Mouse (Mus musculus): ENCODE data around the gene Agmo. TPM values are rescaled to one million over a fixed set of nuclear protein-coding genes. Genes with fewer than 3 reads are reported as not detected.

The Agmo gene
- polyA plus RNA-seq, 1 experiment = 0.40 TPM

DNA sequence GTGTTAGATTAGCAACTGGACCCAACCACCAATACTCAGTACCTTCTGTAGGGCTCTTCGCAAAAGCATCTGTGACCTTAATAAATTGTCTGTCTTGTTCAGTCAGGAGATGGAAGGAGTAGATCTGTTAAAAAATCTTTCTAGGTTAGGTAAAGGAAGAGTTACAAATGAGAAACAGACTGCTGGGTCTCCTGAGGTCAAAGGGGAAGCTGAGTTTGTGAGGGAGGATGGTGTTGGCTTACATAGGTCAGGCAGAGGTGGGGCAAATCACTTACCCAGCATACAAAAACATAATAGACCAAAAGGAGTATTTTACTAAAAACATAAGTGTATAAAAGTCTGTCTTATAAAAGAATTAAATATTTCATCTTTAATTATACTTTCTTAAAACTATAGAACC is 69.3 kb downstream of the Agmo start:
- Histone ChIP-seq H3K36me3 (ENCODE audit: control insufficient read depth, insufficient read depth, low read length) (no peaks in the 10 kb centered on the region), H3K4me1 (ENCODE audit: control insufficient read depth, insufficient read depth, low read length) (no peaks in the 10 kb centered on the region), H3K27me3 (ENCODE audit: control insufficient read depth, insufficient read depth, low read length) (no peaks in the 10 kb centered on the region), H3K4me3 (ENCODE audit: control insufficient read depth, low read depth, low read length) (no peak overlapping the region), H3K27ac (ENCODE audit: control insufficient read depth, insufficient read depth, low read depth, low read length) (no peak overlapping the region)
- TF ChIP-seq POLR2A (IDR thresholded peaks at IDR 0.05; ENCODE audit: control insufficient read depth, low read depth, low read length) (no peak), CTCF (IDR thresholded peaks at IDR 0.05; ENCODE audit: control insufficient read depth, insufficient read depth, insufficient replicate concordance, low read depth, low read length) (no peak)

DNA sequence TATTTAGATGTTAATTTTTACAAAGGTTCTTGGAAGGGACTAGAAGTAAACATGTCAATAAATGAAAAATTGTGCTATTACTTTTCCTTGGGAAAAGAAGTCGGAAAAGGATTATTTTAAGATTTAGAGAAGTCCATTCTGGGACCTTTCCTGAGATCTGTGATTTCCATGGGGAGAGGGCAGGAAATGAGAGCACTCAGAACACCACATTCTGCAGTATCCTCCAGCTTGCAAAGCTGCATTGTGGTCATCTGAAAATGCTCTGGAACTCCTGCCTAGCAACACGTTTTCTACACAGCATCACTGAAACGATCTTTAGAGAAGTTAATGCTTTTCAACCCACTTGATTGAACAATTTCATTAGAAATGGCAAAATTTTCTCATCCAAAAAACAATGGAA is 81.4 kb downstream of the Agmo start:
- Histone ChIP-seq H3K27me3 (ENCODE audit: control insufficient read depth, insufficient read depth, low read length) (no peaks in the 10 kb centered on the region), H3K36me3 (ENCODE audit: control insufficient read depth, insufficient read depth, low read length) (no peaks in the 10 kb centered on the region), H3K27ac (ENCODE audit: control insufficient read depth, insufficient read depth, low read depth, low read length) (no peak overlapping the region), H3K4me1 (ENCODE audit: control insufficient read depth, insufficient read depth, low read length) (no peaks in the 10 kb centered on the region), H3K4me3 (ENCODE audit: control insufficient read depth, low read depth, low read length) (no peak overlapping the region)
- TF ChIP-seq POLR2A (IDR thresholded peaks at IDR 0.05; ENCODE audit: control insufficient read depth, low read depth, low read length) (no peak), CTCF (IDR thresholded peaks at IDR 0.05; ENCODE audit: control insufficient read depth, insufficient read depth, insufficient replicate concordance, low read depth, low read length) (no peak)

GRCm38 (mm10) chr12:37334987-37335386 is 93.5 kb downstream of the Agmo start:
- Histone ChIP-seq H3K4me3 (ENCODE audit: control insufficient read depth, low read depth, low read length) (no peak overlapping the region), H3K4me1 (ENCODE audit: control insufficient read depth, insufficient read depth, low read length) (no peaks in the 10 kb centered on the region), H3K27me3 (ENCODE audit: control insufficient read depth, insufficient read depth, low read length) (no peaks in the 10 kb centered on the region), H3K27ac (ENCODE audit: control insufficient read depth, insufficient read depth, low read depth, low read length) (no peak overlapping the region), H3K36me3 (ENCODE audit: control insufficient read depth, insufficient read depth, low read length) (no peaks in the 10 kb centered on the region)
- TF ChIP-seq POLR2A (IDR thresholded peaks at IDR 0.05; ENCODE audit: control insufficient read depth, low read depth, low read length) (no peak), CTCF (IDR thresholded peaks at IDR 0.05; ENCODE audit: control insufficient read depth, insufficient read depth, insufficient replicate concordance, low read depth, low read length) (no peak)

DNA sequence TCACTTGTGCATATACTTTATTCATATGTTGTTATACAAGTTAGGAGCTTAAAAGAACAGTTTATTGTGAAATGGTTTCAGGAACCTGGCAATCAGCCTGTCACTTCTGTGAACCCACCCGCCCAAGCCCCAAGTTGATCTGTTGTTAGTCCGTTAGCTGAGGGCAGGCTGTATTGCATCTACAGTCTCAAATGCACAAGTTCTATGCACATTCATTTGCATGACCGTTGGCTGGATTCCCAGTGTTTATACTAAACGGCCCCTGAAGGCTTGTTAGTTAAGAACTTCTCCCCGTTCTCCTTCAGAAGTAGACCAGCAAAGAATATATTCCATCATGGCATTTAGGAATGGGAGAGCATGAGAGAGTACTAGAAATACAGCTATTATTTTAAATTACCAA is 102.8 kb downstream of the Agmo start:
- Histone ChIP-seq H3K27ac (ENCODE audit: control insufficient read depth, insufficient read depth, low read depth, low read length) (no peak overlapping the region), H3K27me3 (ENCODE audit: control insufficient read depth, insufficient read depth, low read length) (no peaks in the 10 kb centered on the region), H3K4me1 (ENCODE audit: control insufficient read depth, insufficient read depth, low read length) (no peaks in the 10 kb centered on the region), H3K36me3 (ENCODE audit: control insufficient read depth, insufficient read depth, low read length) (no peaks in the 10 kb centered on the region), H3K4me3 (ENCODE audit: control insufficient read depth, low read depth, low read length) (no peak overlapping the region)
- TF ChIP-seq POLR2A (IDR thresholded peaks at IDR 0.05; ENCODE audit: control insufficient read depth, low read depth, low read length) (no peak), CTCF (IDR thresholded peaks at IDR 0.05; ENCODE audit: control insufficient read depth, insufficient read depth, insufficient replicate concordance, low read depth, low read length) (no peak)

DNA sequence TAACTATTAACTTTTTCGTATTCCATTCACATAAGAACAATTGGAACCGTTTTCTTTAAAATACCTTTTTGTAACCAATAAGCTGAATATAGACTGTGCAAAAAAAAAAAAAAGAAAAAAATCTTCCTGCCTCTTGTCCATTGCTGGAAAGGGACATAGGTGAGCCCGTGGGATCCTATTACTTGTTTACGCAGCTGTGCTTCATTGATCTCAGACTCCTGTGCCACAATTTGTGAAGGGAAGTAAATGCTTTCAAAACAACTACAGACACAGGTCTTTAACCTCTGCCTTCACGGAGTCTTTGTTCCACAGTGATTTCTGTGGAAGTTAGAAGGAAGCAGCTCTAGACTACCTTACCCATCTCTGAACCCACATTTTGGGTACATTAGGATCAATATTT is 104.3 kb downstream of the Agmo start:
- Histone ChIP-seq H3K27ac (ENCODE audit: control insufficient read depth, insufficient read depth, low read depth, low read length) (no peak overlapping the region), H3K36me3 (ENCODE audit: control insufficient read depth, insufficient read depth, low read length) (no peaks in the 10 kb centered on the region), H3K27me3 (ENCODE audit: control insufficient read depth, insufficient read depth, low read length) (no peaks in the 10 kb centered on the region), H3K4me3 (ENCODE audit: control insufficient read depth, low read depth, low read length) (no peak overlapping the region), H3K4me1 (ENCODE audit: control insufficient read depth, insufficient read depth, low read length) (no peaks in the 10 kb centered on the region)
- TF ChIP-seq POLR2A (IDR thresholded peaks at IDR 0.05; ENCODE audit: control insufficient read depth, low read depth, low read length) (no peak), CTCF (IDR thresholded peaks at IDR 0.05; ENCODE audit: control insufficient read depth, insufficient read depth, insufficient replicate concordance, low read depth, low read length) (no peak)

DNA sequence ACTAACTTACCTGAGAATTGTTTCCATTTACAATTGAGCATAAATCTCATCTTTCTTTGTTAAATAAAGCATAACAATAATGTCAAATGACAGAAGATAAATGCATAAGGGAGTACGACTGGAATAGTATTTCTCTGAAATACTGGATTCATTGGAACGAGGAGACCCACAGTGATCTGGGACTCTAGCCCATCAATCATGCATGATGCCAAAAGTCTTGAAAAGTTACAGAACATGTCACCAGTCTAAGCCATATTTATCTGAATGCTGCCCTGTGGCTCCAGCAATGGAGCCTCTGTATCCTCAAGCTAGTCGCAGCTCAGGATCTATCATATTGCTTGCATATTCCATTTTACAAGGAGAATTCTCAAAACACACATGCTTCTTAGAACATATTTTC is 150.9 kb downstream of the Agmo start:
- H3K36me3 ChIP-seq (ENCODE audit: control insufficient read depth, insufficient read depth, low read length) = no peaks in the 10 kb centered on the region
- no peaks in the 10 kb centered on the region; the same call in 1 of the 2 replicates for H3K4me1 ChIP-seq (ENCODE audit: control insufficient read depth, insufficient read depth, low read length)
- no peak overlapping the region for H3K4me3 ChIP-seq (ENCODE audit: control insufficient read depth, low read depth, low read length)
- no peak overlapping the region for H3K27ac ChIP-seq (ENCODE audit: control insufficient read depth, insufficient read depth, low read depth, low read length)
- TF ChIP-seq POLR2A (IDR thresholded peaks at IDR 0.05; ENCODE audit: control insufficient read depth, low read depth, low read length) (no peak), CTCF (IDR thresholded peaks at IDR 0.05; ENCODE audit: control insufficient read depth, insufficient read depth, insufficient replicate concordance, low read depth, low read length) (no peak)
- H3K27me3 ChIP-seq (ENCODE audit: control insufficient read depth, insufficient read depth, low read length) = no peaks in the 10 kb centered on the region

DNA sequence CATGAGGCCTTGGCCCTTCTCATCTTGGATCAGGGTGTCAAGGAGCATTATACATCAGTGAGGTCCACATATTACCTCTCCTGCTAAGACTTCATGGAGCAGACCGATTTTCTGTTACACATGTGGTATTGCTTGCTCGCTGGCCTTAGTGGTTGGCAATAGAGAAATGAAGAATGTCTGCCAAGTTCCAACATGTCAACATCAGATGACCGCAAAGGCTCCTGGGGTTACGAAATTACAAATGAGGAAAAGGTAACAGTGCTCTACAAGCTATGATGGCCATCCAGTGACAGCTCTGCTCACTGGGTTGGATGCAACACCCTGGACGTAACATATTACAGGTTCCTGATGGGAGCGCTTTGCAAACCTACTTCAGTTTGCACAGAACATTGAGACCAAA is 161.1 kb downstream of the Agmo start:
- no peaks in the 10 kb centered on the region for H3K36me3 ChIP-seq (ENCODE audit: control insufficient read depth, insufficient read depth, low read length)
- no peaks in the 10 kb centered on the region for H3K4me1 ChIP-seq (ENCODE audit: control insufficient read depth, insufficient read depth, low read length)
- H3K27me3 ChIP-seq (ENCODE audit: control insufficient read depth, insufficient read depth, low read length) = no peaks in the 10 kb centered on the region
- no peak for TF ChIP-seq POLR2A (IDR thresholded peaks at IDR 0.05; ENCODE audit: control insufficient read depth, low read depth, low read length)
- TF ChIP-seq CTCF (IDR thresholded peaks at IDR 0.05; ENCODE audit: control insufficient read depth, insufficient read depth, insufficient replicate concordance, low read depth, low read length) = no peak
- no peak overlapping the region for H3K4me3 ChIP-seq (ENCODE audit: control insufficient read depth, low read depth, low read length)
- no peak overlapping the region for H3K27ac ChIP-seq (ENCODE audit: control insufficient read depth, insufficient read depth, low read depth, low read length)

GRCm38 (mm10) chr12:37426350-37426749 is 184.9 kb downstream of the Agmo start:
- Histone ChIP-seq H3K4me1 (ENCODE audit: control insufficient read depth, insufficient read depth, low read length) (no peaks in the 10 kb centered on the region), H3K4me3 (ENCODE audit: control insufficient read depth, low read depth, low read length) (no peak overlapping the region), H3K27me3 (ENCODE audit: control insufficient read depth, insufficient read depth, low read length) (no peaks in the 10 kb centered on the region), H3K36me3 (ENCODE audit: control insufficient read depth, insufficient read depth, low read length) (no peaks in the 10 kb centered on the region), H3K27ac (ENCODE audit: control insufficient read depth, insufficient read depth, low read depth, low read length) (no peak overlapping the region)
- TF ChIP-seq POLR2A (IDR thresholded peaks at IDR 0.05; ENCODE audit: control insufficient read depth, low read depth, low read length) = no peak
- TF ChIP-seq CTCF (IDR thresholded peaks at IDR 0.05; ENCODE audit: control insufficient read depth, insufficient read depth, insufficient replicate concordance, low read depth, low read length) = no peak

All from testis, adult 2 months (tissue).